Mouse (Mus musculus) testis, adult 2 months (tissue): Measurements from ENCODE around the gene Nos1ap. TPM values are rescaled to one million over a fixed set of nuclear protein-coding genes. Genes with fewer than 3 reads are reported as not detected.

ENCODE experiments used
- H3K27ac ChIP-seq: fragments of 200-500 bp; 2 replicates; pipeline ENCODE4 v1.5.1; 2012; ENCODE audit warnings: low read depth, low read length; ENCODE audit not compliant: control insufficient read depth, insufficient read depth
- H3K27me3 ChIP-seq: fragments of 200-500 bp; 2 replicates; pipeline ENCODE4 v1.6.1; 2012; ENCODE audit warnings: mild to moderate bottlenecking, low read length, moderate library complexity; ENCODE audit not compliant: control insufficient read depth, insufficient read depth
- H3K36me3 ChIP-seq: fragments of 200-500 bp; 2 replicates; pipeline ENCODE4 v1.6.1; 2012; ENCODE audit warnings: mild to moderate bottlenecking, low read length; ENCODE audit not compliant: control insufficient read depth, insufficient read depth
- H3K4me1 ChIP-seq: fragments of 200-500 bp; 2 replicates; pipeline ENCODE4 v1.6.1; 2012; ENCODE audit warnings: low read length; ENCODE audit not compliant: control insufficient read depth, insufficient read depth
- H3K4me3 ChIP-seq: fragments of 200-500 bp; 2 replicates; pipeline ENCODE4 v1.5.1; 2012; ENCODE audit warnings: low read depth, mild to moderate bottlenecking, low read length, moderate library complexity, mixed read lengths; ENCODE audit not compliant: control insufficient read depth
- CTCF ChIP-seq: fragments of 200-500 bp; IDR thresholded peaks from 2 replicates; pipeline ENCODE4 v1.5.1; 2012; ENCODE audit warnings: low read depth, mild to moderate bottlenecking, inconsistent platforms, low read length, moderate library complexity; ENCODE audit not compliant: control insufficient read depth, insufficient read depth, insufficient replicate concordance
- POLR2A ChIP-seq: fragments of 200-500 bp; IDR thresholded peaks from 2 replicates; pipeline ENCODE4 v1.6.1; 2012; ENCODE audit warnings: low read depth, mild to moderate bottlenecking, inconsistent platforms, low read length, moderate library complexity; ENCODE audit not compliant: control insufficient read depth
- polyA plus RNA-seq: library from polyadenylated mRNA; depleted of rRNA; stranded (reverse); fragments of >200 nt; gene quantifications from 2 replicates; pipeline ENCODE4 v1.2.3, GENCODE M21; 2012

Nos1ap gene
- polyA plus RNA-seq, 1 experiment = 2.1 TPM

DNA sequence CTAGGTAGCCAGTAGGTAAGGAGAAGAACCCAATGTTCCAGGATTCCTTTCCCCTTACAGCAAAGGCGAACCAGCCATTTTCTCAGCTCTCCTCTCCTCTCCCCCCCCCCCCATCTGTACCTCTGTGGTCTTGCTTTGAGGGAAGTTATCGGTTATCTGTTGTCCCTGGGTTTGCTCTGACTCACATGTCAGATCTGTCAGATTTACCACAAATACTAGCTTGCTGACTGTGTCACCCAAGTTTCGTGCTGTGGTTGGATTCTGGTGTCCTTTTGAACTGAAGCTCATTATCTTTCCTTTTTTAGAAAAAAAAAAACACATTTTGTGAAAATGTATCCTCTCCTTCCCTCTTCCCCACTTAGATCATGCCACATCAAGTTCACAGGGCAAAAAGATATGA, 50.2 kb downstream of the Nos1ap start:
- H3K4me3 ChIP-seq = no peak overlapping the region
- H3K36me3 ChIP-seq = no peaks in the 10 kb centered on the region
- no peak overlapping the region for H3K27ac ChIP-seq
- H3K27me3 ChIP-seq = no peaks in the 10 kb centered on the region
- TF ChIP-seq POLR2A (no peak), CTCF (no peak)
- H3K4me1 ChIP-seq = no peaks in the 10 kb centered on the region

DNA sequence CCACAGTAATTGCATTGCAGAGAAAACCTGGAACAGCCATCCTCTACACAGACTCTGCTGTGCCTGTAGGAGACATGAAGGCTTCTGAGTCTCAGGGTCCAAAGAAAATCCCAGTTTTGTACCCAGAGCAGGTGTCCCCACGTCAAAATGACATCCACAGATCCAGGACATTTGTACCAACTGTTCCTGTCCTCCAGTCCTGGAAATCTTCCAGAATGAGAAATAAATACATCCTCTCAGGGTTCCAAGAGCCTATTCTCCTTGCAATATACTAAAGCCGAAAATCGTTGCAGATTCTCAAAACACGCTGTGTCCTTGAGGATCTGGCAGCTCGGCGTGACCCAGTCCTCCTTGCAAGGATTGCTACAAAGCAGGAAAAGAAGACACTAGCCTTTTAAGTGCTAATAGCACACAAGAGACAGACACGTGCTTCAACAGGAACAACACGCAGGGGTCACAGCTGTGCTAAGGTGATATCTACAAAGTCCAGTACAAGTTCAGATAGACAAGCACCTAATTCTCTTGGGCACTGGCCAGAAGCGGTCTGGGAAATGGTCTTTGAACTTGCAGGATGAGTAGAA, 51.1 kb downstream of the Nos1ap start:
- Histone ChIP-seq H3K4me1 (no peaks in the 10 kb centered on the region), H3K4me3 (no peak overlapping the region), H3K36me3 (no peaks in the 10 kb centered on the region), H3K27me3 (no peaks in the 10 kb centered on the region), H3K27ac (no peak overlapping the region)
- no peak for TF ChIP-seq POLR2A
- no peak for TF ChIP-seq CTCF

DNA sequence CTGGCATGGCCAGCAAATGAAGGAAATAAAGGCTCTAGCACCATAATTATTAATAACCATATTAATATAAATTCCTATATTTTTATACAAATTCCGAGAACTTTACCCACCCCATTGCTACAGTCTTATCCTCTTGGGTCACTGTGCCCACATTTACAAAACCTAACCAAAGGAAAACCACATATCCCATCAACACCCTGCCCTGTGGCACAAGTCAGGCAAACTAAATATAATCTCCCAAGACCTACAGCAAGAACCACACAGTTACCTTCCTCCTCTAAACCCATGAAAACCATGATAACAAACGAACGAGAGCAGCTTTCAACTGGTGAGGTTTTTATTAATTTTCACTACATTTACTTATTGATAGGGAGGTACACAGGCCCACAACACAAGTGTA, 53.3 kb downstream of the Nos1ap start:
- no peak overlapping the region for H3K4me3 ChIP-seq
- H3K36me3 ChIP-seq = no peaks in the 10 kb centered on the region
- H3K27ac ChIP-seq = no peak overlapping the region
- H3K27me3 ChIP-seq = no peaks in the 10 kb centered on the region
- TF ChIP-seq CTCF (no peak), POLR2A (no peak)
- no peaks in the 10 kb centered on the region for H3K4me1 ChIP-seq

DNA sequence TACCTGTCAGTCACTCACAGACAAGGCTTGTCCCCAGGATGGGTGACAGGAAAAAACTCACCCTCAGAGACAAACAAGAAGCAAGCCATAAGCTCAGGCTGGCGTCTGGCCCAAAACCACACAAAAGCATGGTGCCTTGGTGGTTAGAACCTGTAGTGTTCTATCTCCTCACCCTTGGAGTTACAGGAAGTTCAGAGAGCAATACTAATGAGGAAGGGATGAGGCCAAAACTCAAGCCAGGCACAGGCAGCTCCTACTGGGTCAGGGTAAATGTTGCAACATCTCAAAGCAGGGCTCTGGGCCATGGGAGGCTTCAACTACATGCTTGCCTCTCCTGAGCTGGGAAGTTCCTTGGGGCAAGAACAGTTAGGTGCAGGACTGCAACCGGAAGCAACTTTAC, 54.4 kb downstream of the Nos1ap start:
- H3K4me3 ChIP-seq = no peak overlapping the region
- TF ChIP-seq CTCF (no peak), POLR2A (no peak)
- H3K4me1 ChIP-seq = no peaks in the 10 kb centered on the region
- H3K27ac ChIP-seq = no peak overlapping the region
- H3K27me3 ChIP-seq = no peaks in the 10 kb centered on the region
- H3K36me3 ChIP-seq = no peaks in the 10 kb centered on the region

DNA sequence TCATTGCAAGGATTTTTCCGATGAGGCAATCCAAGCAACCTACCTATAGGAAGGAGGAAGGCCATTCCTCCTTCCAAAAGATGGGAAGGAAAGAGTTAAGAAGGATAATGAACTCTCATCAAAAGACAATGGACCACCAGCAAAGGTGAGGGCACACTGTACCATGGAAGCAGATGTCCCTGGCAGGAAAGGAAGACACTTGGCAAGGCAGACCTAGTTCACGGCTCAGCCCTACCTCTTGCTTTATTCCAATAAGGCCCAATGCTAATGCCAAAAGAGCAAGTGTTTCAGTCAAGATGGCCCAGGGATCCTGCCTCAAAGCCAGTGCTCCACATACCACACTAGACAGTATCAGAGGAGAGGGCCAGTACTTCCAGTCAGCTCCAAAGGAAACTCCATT, 58.4 kb downstream of the Nos1ap start:
- H3K36me3 ChIP-seq = no peaks in the 10 kb centered on the region
- H3K27me3 ChIP-seq = no peaks in the 10 kb centered on the region
- no peak overlapping the region for H3K27ac ChIP-seq
- TF ChIP-seq CTCF = no peak
- no peak for TF ChIP-seq POLR2A
- H3K4me3 ChIP-seq = no peak overlapping the region
- H3K4me1 ChIP-seq = no peaks in the 10 kb centered on the region

DNA sequence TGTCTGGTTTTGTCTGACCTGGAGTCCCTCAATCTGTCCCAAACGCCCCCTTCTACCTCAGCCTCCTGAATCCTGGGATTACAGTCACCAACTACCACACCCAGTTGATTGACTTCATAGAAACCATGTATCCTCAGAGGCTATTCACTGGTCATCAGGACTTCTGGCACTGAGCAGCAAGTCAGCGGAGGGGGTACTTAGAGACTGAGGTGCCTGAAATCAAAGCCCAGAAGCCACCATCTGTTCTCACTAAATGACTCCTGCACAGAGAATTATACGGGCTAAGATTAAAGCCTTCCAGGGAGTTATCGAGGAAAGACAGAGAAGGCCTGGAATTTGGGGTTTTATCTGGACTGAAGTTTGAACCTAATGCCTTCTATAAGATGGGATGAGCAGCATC, 59.2 kb downstream of the Nos1ap start:
- Histone ChIP-seq H3K27me3 (no peaks in the 10 kb centered on the region), H3K4me3 (no peak overlapping the region), H3K4me1 (no peaks in the 10 kb centered on the region), H3K27ac (no peak overlapping the region), H3K36me3 (no peaks in the 10 kb centered on the region)
- TF ChIP-seq POLR2A (no peak), CTCF (no peak)

DNA sequence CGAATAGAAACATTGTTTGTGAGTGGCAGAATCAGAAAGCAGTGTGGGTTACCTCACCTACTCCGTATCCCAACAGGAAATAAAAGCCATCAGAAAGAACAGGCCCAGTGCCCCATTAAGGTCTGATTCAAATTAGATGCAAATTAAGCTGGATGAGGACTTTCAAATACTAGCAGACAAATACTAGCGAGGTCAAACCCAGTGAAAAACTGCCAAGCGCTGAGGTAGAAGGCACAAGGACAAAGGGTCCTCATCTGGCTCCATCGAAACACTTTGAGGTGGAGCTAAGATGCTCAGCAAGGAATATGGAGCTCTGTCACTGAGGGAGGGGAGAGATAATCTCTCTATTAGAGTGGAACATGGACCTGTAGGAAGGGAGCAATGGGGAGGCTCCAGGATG, 66.8 kb downstream of the Nos1ap start:
- H3K27ac ChIP-seq = no peak overlapping the region

DNA sequence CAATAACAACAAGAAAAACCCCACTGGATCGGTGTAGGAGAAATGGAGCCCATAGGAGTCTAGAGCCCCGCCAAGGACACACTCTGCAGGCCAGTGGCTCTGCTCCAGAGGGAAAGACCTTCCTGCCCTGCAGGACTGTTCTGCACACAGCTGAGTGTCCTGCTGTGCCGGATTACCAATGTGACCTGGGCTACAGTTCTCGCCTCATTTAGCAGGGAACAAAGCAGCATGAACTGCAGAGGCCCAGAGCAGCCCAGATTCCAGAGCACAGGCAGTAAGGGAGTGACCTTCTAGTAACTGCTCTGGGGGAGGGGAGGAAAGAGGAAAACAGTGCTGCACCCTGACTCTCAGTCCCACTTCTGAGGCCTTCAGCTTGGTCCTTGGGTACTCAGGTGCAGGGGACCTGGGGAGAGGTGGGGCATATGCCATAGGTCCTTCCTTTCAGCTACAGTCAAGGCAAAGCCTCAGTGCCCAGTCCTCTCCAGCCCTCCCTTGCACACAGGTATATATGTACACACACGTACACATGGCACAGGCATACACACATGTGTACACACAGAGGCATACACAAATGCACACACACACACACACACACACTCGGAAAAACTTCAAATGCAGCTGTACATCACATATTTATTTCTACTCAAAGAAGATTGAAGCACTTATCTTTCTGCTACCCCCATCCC, 68.0 kb downstream of the Nos1ap start:
- TF ChIP-seq POLR2A = no peak
- no peak for TF ChIP-seq CTCF
- no peaks in the 10 kb centered on the region for H3K27me3 ChIP-seq
- H3K27ac ChIP-seq = no peak overlapping the region
- no peak overlapping the region for H3K4me3 ChIP-seq
- H3K4me1 ChIP-seq = no peaks in the 10 kb centered on the region; the same call in 1 of the 2 replicates
- H3K36me3 ChIP-seq = no peaks in the 10 kb centered on the region

More for the DNA sequence above, 66.8 kb downstream of the Nos1ap start:
- Histone ChIP-seq H3K36me3 (no peaks in the 10 kb centered on the region), H3K27me3 (no peaks in the 10 kb centered on the region), H3K4me3 (no peak overlapping the region), H3K4me1 (no peaks in the 10 kb centered on the region; the same call in 1 of the 2 replicates)
- TF ChIP-seq POLR2A (no peak), CTCF (no peak)
